Mouse (Mus musculus) adrenal gland, postnatal 25 days (tissue): ENCODE data around the gene Tbca. TPM values are rescaled to one million over a fixed set of nuclear protein-coding genes. Genes with fewer than 3 reads are reported as not detected.

Experiments
- DNase-seq: peaks from one replicate; pipeline ENCODE4 v3.0.0; 2021; ENCODE audit warnings: mixed read lengths
- long read RNA-seq: library from polyadenylated mRNA; stranded (forward); transcript quantifications from one replicate; pipeline ENCODE4 v2.0.0, GENCODE M21; 2021
- total RNA-seq: library from RNA; stranded (reverse); gene quantifications from 2 replicates; pipeline ENCODE4 v1.2.3, GENCODE M21; 2021

Tbca gene
- total RNA-seq: 229 and 230 TPM in 2 replicates
- long read RNA-seq, transcript Tbca-201 (4 exons, 559 nt): major isoform, 73 of 81 reads
- long read RNA-seq, partial matches to known transcripts: 7 of 81 reads
- long read RNA-seq, other reads (novel, unspliced or antisense): 0 of 81 reads

- DNase-seq: peak; percentile 91
Measured at GRCm38 (mm10) chr13:94788771-94789649, at the start of gene Tbca. Gene Tbca (plus strand): TSS chr13:94788910.

- no peak for DNase-seq
Measured at GRCm38 (mm10) chr13:94745176-94745575, 43.5 kb upstream of the Tbca start.

- DNase-seq: no peak
Measured at GRCm38 (mm10) chr13:94765852-94766251, 22.9 kb upstream of the Tbca start.

- DNase-seq: no peak
Measured at GRCm38 (mm10) chr13:94768460-94769154, 20.1 kb upstream of the Tbca start.

- no peak for DNase-seq
Measured at GRCm38 (mm10) chr13:94769155-94769470, 19.6 kb upstream of the Tbca start.

GRCm38 (mm10) chr13:94786866-94787265, 1.8 kb upstream of the Tbca start:
- DNase-seq: no peak

- no peak for DNase-seq
Measured at GRCm38 (mm10) chr13:94794689-94795088, 6.0 kb downstream of the Tbca start.

DNA sequence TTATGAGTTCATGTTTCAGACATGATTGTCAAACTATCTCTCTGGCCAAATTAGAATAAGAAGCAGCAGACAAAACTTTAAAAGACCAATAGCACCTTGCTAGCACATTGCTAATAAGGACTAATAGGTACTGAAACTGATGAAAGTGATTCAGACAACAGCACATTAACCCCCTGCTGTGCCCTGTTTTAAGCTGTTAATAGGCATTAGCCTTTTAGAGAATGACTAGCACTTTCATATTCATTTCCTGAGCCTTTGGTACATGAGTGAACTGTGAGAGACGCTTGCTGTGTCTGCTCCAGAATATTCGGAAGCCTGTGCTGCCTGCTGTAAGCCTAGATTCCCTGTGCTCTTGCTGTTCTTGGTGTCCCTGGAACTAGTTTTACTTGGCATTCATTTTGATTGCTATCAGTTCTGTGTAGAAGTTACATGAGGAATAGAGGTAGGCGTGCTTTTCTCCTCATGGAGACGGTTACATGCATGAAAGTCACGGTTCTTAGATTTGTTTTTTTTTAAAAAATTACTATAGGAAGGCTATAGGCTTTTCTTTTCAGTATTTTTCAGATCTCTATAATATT, 14.9 kb downstream of the Tbca start:
- no peak for DNase-seq

DNA sequence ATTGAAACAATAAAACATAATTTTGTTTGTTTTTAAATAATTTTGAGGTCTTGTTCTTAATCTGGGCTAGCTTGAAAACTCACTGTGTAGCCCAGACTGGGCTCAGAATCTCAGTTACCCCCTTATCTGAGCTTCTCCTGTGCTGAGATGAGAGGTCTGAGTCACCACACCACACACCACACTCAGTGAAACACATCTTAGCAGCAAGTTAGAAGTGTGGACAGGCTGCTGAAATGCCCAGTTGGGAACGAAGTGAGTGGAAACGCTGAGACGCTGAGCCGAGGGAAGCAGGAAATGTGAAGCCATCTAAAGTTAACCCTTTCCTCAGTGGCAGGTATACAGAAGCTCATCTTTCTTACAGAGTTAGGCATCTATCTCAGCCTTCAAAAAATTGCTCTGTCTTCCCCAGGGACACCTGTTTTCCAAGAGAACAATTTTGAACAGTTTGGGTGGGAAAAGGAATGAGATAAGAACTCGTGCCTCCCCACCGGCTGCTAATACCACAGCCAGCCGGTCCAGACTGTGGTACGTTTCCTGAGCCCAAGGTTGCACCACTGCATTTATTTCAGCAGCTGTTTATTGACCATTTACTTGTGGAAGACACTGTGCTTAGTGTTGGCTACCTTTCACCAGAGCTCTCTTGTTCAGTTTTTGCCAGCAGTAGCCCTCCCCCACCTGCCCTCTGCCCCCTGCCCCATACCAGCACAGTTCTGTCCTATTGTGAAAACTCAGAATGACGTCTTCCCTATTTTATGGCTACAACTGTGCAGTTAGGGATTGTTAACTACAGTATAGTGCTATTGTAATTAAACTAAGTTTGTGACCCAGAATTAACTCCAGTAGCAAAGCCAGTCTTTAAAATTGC, 17.8 kb downstream of the Tbca start:
- no peak for DNase-seq

DNA sequence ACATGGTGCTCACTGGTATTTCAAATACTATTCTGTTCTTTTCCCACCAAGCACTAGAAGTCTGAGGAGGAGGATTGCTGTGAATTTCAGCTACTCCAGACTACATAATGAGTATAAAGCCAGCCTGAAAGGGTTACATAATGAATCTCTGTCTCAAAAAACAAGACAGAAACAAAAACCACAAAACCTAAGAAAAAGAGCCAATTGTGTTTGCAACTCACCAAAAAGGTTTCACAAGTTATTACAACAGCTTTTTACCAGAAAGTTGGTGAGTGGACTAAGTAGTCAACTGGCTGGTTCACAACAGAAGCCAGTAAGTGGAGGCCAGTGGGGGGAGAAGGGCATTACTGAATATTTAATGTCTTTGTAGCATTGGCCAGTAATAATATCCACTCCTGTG, 19.9 kb downstream of the Tbca start:
- DNase-seq: no peak

DNA sequence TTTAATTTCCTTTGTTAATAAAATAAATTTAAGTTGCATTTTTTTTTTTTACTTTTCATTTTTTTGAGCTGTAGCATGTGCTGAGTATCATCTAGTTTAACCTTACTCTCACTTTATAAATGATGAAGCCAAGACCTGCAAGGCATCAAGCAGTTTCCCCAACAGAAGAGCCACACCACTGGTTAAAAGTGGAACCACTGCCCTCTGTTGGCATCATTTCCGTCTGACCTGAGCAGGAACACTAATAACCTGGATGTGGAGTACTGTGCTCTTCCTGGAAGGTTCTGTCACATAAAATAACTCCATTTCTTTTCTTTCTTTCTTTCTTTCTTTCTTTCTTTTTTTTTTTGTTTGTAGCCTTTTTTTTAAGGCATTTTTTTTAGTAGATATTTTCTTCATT, 21.0 kb downstream of the Tbca start:
- DNase-seq: no peak

DNA sequence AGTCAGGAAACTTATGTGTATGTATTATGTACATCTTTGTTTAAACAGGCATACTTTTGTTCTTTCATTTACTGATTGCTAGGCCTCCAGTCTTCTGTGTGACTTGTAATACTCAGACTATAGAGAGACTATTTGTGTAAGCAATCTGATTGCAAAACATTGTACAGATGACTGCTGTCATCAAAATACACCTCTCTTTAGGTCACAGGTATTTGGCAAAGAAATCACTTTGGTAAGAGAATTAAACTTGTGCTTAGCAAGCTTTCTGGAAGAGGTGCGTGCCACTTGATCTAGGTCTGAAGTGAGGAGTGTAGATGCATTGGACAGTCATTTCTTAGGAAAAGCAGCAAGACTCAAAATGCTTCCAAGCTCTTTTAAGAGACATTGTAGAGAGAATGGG, 22.7 kb downstream of the Tbca start:
- no peak for DNase-seq

DNA sequence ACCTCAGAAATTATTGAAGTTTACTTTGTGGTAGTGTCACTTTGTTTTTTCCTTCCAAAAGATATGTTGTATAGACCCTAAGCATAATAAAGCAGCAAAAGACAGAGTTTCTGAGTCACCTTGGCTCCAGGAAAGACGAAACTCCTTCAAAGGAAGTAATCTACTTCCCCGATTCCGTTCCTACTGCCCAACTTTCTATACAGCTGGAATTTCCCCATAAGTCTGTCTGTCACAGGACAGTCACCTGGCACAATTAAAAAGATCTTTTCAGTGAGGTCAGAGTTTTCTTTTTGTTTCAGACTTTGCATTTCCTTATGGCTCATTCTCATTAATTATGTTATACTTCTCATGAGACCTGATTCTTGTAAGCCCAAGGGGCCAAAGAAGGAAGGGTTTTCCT, 25.1 kb downstream of the Tbca start:
- no peak for DNase-seq

- no peak for DNase-seq
Measured at GRCm38 (mm10) chr13:94820516-94820915, 31.8 kb downstream of the Tbca start.

- no peak for DNase-seq
Measured at GRCm38 (mm10) chr13:94820956-94821355, 32.2 kb downstream of the Tbca start.

- no peak for DNase-seq
Measured at GRCm38 (mm10) chr13:94826389-94826788, 37.7 kb downstream of the Tbca start.

DNA sequence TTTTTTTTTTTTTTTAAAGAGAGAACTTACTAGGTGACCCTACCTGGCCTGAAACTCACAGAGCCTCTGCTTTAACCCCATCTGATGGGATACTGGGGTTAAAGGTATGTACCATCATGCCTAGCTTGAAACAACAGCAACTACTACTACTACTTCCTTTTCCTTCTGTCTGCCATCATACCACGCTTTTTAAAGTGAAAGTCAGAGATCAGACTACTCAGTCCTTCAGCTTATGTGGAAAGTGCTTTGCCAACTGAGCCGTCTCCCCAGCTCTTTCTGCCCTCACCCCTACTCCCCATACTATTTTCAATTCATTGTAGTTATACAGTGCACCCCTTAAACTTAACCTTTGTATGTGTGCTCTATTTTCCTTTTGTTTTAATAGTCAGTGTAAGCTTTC, 38.3 kb downstream of the Tbca start:
- DNase-seq: no peak

DNA sequence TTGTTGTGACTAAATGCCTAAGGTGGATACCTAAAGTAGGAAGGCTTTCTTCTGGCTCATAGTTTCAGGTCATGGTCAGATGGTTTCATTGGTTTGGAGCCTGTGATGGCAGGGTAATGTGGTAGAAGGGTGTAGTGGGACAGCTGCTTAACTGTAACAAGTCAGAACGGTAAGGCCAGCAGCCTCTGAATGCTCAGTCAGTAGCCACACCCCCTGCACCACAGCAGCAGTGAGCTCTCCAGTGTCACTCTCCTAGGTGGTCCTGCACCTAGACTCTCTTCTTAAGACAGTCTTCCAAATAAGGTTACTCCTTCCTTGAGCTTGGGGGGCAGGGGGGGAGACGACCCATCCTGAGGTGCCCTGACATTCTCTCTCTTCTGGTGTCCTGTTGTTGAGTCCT, 39.1 kb downstream of the Tbca start:
- no peak for DNase-seq

GRCm38 (mm10) chr13:94838047-94838720, 49.5 kb downstream of the Tbca start:
- DNase-seq: no peak

DNA sequence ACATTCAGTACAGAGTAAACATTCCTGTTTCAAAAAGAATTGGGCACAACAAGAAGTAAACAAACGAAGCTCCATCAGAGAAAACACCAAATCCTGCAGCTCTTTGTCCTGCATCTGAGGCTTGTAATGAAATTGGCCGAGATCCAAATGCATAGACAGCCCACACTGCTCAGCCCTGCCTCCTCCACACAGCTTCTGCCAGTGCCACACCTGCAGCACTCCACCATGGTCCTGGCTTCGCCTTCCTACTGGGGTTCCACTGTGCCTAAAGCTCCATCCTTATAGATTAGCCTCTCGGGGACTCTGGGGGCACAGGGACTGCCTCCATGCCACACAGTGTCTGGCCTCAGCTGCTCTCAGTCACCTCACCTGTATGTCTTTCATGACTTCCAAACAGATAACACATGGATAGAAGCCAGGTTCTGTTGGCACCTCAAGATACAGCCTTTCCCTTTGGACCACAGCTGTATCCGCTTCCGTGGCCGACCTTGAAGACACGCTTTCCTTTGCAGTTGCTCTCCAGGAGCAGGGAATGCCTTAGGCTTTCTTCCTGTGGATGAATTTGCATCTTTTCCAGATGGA, 50.1 kb downstream of the Tbca start:
- DNase-seq: no peak

- no peak for DNase-seq
Measured at GRCm38 (mm10) chr13:94843236-94843635, 54.5 kb downstream of the Tbca start.
